Mouse (Mus musculus) liver, embryonic 14.5 days (tissue): Measurements from ENCODE around the gene Wdr31.

ENCODE experiments used
- CTCF ChIP-seq: IDR thresholded peaks from 2 replicates; pipeline ENCODE4 v1.5.1; 2016; ENCODE audit warnings: antibody characterized with exemption, low read depth, control low read depth
- EP300 ChIP-seq: IDR thresholded peaks from 2 replicates; pipeline ENCODE4 v1.6.1; 2016; ENCODE audit warnings: antibody characterized with exemption, low read depth

GRCm38 (mm10) chr4:62440986-62441385, 29.7 kb downstream of the Wdr31 start:
- TF ChIP-seq CTCF (no peak), EP300 (no peak)
